Mouse (Mus musculus): Measurements from ENCODE around the gene Zswim5. TPM values are rescaled to one million over a fixed set of nuclear protein-coding genes. Genes with fewer than 3 reads are reported as not detected.

The Zswim5 gene
- polyA plus RNA-seq, 1 experiment = 0.79 TPM

DNA sequence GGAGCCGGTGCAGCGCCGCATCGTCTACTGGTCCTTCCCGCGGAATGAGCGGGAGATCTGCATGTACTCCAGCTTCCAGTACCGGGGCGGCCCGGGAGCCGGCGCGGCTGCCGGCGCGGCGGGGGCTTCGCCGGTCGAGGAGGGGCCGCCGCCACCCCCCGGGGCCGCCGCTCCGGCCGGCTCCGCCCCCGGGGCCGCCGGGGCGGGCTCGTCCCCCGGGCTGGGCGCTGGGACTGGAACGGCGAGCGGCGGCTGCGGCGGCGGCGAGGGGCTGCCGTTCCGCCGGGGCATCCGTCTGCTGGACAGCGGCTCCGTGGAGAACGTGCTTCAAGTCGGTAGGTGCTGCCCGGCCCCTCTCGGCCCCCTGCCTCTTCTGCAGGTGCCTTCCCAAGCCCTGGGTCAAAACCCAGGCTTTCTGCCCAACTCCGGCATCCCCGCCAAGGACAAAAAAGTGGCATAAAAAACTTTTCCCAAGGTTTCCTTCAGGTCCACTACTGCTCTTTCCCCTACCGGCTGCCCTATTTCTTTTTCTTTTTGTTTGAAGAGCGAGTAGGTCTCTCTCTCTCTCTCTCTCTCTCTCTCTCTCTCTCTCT lies 649 bp downstream of the Zswim5 start:
- Histone ChIP-seq H3K27ac (replicated peaks; ENCODE audit: low read depth, low read length) (no peak overlapping the region), H3K4me1 (ENCODE audit: control insufficient read depth, insufficient read depth, insufficient read length, low read length) (no peaks in the 10 kb centered on the region), H3K4me3 (ENCODE audit: insufficient read depth, low read depth, low read length) (peak overlapping the region; percentile 90)

DNA sequence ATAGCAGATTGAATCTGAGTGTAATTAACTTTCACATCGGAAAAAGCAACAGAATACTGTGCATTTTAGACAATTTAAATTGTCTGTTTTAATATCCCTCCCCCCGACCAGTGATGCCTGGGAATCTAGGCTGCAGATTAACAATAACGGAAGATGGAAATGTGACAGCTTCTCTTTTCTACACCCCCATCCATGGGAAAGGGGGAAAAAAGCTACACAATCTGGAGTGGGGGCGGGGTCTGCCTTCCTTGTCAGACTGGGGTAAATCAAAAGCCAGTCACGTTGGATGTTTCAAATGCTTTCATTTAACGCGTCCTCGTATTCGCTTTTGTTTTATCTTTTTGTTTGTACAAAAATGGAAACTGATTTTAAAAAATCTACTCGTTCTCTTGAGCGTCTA lies 1.3 kb downstream of the Zswim5 start:
- Histone ChIP-seq H3K27ac (replicated peaks; ENCODE audit: low read depth, low read length) (no peak overlapping the region), H3K4me1 (ENCODE audit: control insufficient read depth, insufficient read depth, insufficient read length, low read length) (no peaks in the 10 kb centered on the region), H3K4me3 (ENCODE audit: insufficient read depth, low read depth, low read length) (0 out of 2 replicates have a peak overlapping the region, but pooled peaks have one; percentile 21)

DNA sequence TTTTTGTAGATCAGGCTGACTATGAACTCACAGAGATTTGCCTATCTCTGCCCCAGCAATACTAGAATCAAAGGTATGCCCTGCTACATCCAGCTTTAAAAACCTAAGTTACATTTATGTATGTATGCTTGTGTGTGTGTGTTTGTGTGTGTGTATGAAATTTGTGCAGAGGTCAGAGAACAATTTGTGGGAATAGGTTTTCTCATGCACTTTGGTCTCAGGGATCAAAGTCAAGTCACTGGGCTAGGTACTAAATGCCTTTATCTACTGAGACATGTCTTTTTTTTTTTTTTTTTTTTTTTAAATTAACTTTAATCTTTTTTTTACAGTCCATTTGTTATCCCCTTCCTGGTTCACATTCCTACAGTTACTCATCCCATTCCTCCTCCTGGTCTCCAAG lies 5.5 kb downstream of the Zswim5 start:
- Histone ChIP-seq H3K4me1 (ENCODE audit: control insufficient read depth, insufficient read depth, insufficient read length, low read length) (no peaks in the 10 kb centered on the region), H3K4me3 (ENCODE audit: insufficient read depth, low read depth, low read length) (no peak overlapping the region), H3K27ac (replicated peaks; ENCODE audit: low read depth, low read length) (no peak overlapping the region)

DNA sequence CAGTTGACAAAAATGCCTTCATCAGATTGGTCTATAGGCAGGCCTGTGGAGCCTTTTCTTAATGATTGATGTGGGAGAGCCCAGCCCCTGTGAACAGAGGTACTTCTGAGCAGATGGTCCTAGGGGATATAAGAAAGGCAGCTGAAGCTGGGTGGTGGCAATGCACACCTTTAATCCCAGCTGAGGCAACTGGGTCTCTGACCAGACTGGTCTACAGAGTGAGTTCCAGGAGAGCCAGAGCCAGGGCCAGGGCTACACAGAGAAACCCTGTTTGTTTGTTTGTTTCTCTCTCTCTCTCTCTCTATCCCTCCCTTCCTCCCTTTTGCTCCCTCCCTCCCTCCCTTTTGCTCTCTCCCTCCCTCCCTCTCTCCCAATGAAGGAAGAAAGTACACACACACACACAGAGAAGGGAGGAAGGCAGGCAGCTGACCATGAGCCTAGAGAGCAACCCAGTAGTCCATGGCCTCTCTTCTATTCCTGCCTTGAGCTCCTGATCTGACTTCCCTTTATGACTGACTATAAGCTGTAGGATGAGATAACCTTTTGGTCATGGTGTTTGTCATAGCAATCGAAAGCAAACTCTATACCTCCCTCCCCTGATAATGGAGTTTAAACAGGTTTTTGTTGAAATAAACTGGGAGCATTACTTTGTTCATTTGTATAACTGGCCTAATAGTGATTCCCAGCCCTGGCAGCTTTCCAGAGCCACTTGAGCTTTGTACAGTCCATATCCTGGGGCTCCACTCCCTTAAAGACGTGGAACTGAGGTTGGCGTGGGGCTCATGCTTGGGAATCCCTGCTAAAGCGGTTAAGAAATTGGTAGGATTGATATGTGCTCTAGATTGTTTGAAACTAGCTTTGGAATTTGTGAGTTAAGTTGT lies 17.3 kb downstream of the Zswim5 start:
- no peak overlapping the region for H3K27ac ChIP-seq (replicated peaks; ENCODE audit: low read depth, low read length)
- H3K4me3 ChIP-seq (ENCODE audit: insufficient read depth, low read depth, low read length) = no peak overlapping the region
- no peaks in the 10 kb centered on the region for H3K4me1 ChIP-seq (ENCODE audit: control insufficient read depth, insufficient read depth, insufficient read length, low read length)

DNA sequence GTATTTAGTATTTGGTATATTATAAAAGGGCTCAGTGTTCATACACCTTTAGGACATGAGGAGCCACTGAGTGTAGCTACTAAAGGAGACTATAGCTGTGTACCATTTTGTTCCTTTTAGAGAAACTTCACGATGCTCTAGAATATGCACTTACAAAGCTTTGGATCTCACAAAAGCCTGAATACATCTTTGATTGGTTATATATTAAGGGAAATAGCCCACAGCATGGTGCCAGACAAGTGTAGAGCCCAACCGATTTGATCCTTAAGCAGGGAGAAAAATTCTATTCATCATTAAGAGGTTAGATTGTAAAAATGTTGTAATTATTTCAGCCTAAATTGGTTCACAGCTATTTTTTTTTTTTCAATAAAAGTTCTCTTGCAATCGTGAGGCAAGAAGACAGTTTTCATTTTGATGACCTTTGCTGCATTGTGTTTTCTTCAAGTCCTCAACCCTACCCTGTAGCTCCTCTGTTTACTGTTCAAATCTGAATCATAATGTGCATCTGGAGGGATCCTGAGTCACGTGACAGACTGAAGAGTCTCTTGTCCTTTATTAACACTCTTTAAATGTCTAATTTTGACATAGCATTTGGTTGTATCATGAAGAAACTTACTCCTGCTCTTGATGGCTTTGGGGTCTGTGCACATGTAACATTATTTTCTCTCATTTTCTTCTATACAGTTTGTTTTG lies 33.5 kb downstream of the Zswim5 start:
- Histone ChIP-seq H3K4me3 (ENCODE audit: insufficient read depth, low read depth, low read length) (no peak overlapping the region), H3K27ac (replicated peaks; ENCODE audit: low read depth, low read length) (no peak overlapping the region), H3K4me1 (ENCODE audit: control insufficient read depth, insufficient read depth, insufficient read length, low read length) (no peaks in the 10 kb centered on the region)

DNA sequence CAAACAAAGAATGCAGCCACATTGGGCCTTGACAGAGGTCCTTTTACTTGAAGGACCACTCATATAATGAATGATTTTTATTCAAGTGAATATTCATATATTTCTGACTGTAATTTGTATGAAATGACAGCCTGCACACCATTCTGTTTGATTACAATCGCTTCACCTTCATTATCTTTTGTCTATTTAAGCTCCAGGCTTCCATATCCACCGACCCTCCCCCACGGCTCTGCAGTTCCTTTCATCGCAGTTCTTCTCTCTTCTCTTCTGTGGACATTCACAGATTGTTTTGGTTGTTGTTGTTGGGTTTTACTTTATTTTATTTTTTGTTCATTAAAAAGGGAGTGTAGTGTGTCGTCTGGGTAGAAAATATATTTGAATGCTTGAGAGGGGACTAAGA lies 34.0 kb downstream of the Zswim5 start:
- H3K4me1 ChIP-seq (ENCODE audit: control insufficient read depth, insufficient read depth, insufficient read length, low read length) = no peaks in the 10 kb centered on the region
- H3K27ac ChIP-seq (replicated peaks; ENCODE audit: low read depth, low read length) = no peak overlapping the region
- H3K4me3 ChIP-seq (ENCODE audit: insufficient read depth, low read depth, low read length) = no peak overlapping the region

DNA sequence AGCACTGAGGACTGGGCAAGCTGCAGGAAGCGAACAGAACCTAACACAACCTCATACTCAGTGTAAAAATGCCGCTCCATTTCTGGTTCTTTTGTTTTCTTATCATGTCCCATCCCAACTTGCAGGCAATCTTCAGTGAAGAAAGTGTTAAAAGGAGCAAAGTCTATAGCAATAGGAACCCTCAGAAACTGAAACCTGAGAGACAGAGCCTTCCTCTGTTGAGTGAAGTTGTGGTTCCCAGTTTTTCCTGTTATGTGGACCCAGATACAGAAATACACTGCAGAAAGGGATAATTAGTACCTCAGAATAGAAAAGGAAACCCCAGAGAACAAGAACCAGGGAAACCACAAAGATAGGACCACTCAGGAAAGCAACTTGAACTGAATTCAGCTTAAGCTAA lies 36.1 kb downstream of the Zswim5 start:
- Histone ChIP-seq H3K4me3 (ENCODE audit: insufficient read depth, low read depth, low read length) (no peak overlapping the region), H3K4me1 (ENCODE audit: control insufficient read depth, insufficient read depth, insufficient read length, low read length) (no peaks in the 10 kb centered on the region)

DNA sequence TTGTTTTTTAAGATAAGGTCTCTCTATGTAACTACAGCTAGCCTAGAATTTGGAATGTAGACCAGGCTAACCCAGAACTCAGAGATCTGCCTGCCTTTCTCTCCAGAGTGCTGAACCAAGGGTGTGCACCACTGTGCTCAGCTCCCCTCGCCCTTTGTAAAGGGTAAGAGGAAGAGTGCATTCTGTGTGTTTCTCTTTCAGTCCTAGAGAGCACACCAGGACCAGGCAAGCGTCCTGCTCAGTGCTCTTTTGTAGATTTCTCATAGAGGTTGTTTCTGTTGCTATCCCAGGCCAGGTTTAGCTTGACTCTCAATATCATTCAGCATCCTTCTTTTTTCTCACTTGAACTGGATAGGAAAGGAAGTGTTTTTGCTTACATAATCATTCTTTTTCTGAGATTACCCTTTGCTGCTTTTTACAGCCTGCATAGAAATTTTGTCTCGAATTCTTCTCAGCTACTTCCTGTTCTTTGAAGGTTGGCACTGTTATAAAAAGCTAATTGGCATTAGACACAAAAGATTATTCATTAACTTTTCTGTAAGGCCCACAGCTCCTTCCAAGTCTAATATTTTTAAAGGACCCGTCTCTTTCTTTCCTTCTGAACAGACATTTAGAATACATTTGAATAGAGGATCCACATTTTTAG lies 51.0 kb downstream of the Zswim5 start:
- Histone ChIP-seq H3K4me1 (ENCODE audit: control insufficient read depth, insufficient read depth, insufficient read length, low read length) (no peaks in the 10 kb centered on the region), H3K27ac (replicated peaks; ENCODE audit: low read depth, low read length) (no peak overlapping the region), H3K4me3 (ENCODE audit: insufficient read depth, low read depth, low read length) (no peak overlapping the region)

More for the DNA sequence above, 36.1 kb downstream of the Zswim5 start:
- H3K27ac ChIP-seq (replicated peaks; ENCODE audit: low read depth, low read length) = no peak overlapping the region

DNA sequence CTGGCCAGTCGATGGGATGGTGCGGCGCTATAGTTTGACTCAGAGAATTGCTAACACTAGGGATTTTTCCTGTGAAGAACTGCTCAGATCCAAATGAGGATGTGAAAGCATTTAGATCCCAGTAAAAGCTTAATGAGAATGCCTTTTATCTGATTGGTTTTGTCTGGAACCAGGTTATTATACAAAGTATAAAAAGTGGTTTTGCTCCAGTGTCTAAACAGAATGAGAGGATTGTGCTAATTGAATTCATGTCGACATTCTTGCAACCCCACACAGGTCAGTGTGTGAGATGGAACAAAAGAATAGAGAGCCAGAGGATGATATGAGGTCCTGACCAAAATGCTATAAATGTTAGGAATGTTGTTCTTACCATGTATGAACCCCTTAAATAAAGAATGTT lies 62.4 kb downstream of the Zswim5 start:
- H3K4me1 ChIP-seq (ENCODE audit: control insufficient read depth, insufficient read depth, insufficient read length, low read length) = no peaks in the 10 kb centered on the region
- no peak overlapping the region for H3K27ac ChIP-seq (replicated peaks; ENCODE audit: low read depth, low read length)
- no peak overlapping the region for H3K4me3 ChIP-seq (ENCODE audit: insufficient read depth, low read depth, low read length)

DNA sequence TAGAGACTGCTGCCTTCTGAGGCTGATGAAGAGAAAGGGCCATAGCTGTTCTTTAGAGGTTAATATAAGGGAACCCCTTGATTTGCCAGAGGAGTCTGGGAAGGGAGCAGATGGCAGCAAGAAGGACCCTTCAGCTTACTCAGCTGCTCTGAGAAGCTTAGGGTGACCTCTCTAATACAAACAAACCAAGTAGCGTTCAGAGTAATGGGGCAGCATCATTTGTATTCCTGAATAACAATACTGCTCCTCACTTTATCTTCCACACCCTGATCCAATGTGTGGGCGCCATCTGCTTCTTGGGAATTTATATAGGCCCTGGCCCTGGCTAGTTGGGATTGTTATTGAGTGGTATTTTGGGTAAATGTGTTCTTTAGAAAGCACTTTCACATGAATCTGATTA lies 65.5 kb downstream of the Zswim5 start:
- no peak overlapping the region for H3K27ac ChIP-seq (replicated peaks; ENCODE audit: low read depth, low read length)
- H3K4me1 ChIP-seq (ENCODE audit: control insufficient read depth, insufficient read depth, insufficient read length, low read length) = no peaks in the 10 kb centered on the region
- no peak overlapping the region for H3K4me3 ChIP-seq (ENCODE audit: insufficient read depth, low read depth, low read length)

DNA sequence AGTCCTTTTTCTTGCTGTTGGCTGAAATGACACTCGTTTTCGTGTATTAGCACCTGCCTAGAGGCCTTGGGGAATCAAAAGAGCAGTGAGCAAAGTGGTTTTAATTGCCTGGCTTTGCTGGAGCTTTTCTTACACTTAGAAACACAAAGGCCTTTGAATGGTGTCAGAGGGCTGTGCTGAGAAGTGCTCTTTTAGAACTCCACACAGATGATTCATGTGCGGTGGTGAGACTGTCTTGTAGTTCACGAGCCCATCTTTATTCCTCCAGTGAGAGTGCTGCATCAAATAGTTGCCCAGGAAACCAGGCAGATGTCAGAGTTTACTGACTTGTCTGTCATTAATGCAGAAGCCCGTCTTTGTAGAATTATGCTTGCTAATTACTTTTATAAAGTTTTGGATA lies 66.9 kb downstream of the Zswim5 start:
- Histone ChIP-seq H3K4me3 (ENCODE audit: insufficient read depth, low read depth, low read length) (no peak overlapping the region), H3K4me1 (ENCODE audit: control insufficient read depth, insufficient read depth, insufficient read length, low read length) (no peaks in the 10 kb centered on the region), H3K27ac (replicated peaks; ENCODE audit: low read depth, low read length) (no peak overlapping the region)

DNA sequence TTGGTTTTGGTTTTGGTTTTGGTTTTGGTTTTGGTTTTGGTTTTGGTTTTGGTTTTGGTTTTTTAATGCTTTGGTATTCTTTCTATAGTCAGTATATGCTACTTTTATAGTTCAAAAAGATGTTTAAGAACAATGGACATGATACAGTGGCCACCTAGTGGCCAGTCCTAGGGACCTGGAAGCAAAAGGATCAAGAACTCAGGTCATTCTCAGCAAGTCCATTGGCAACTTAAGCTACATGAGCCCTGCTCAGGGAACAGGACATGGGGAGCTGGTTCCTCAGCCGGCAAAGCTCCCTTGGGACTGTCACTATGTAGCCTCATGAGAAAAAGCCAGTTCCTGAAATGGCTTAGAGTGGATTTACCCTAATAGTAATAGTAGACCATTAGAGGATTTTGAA lies 74.5 kb downstream of the Zswim5 start:
- no peaks in the 10 kb centered on the region for H3K4me1 ChIP-seq (ENCODE audit: control insufficient read depth, insufficient read depth, insufficient read length, low read length)
- H3K27ac ChIP-seq (replicated peaks; ENCODE audit: low read depth, low read length) = no peak overlapping the region

DNA sequence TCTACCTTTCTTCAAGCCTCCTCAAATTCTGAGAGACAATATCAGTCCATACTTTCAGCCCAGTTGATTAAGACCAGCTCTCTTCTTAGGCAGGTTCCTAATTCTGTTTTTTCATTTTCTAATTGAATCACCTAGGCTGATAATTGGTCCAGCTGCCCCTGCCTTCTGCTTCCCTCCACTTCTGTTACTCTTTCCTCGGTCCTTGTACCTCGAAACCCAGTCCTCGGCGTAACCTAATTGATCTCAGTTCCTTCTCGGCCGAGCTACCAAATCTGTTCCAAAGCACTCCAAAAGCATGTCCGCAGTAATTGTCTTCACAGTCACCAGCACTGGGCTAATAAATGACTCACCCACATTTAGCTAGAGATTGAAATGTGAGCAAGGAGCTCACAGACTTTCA lies 77.8 kb downstream of the Zswim5 start:
- no peaks in the 10 kb centered on the region for H3K4me1 ChIP-seq (ENCODE audit: control insufficient read depth, insufficient read depth, insufficient read length, low read length)
- H3K27ac ChIP-seq (replicated peaks; ENCODE audit: low read depth, low read length) = no peak overlapping the region
- no peak overlapping the region for H3K4me3 ChIP-seq (ENCODE audit: insufficient read depth, low read depth, low read length)

More for the DNA sequence above, 74.5 kb downstream of the Zswim5 start:
- no peak overlapping the region for H3K4me3 ChIP-seq (ENCODE audit: insufficient read depth, low read depth, low read length)

DNA sequence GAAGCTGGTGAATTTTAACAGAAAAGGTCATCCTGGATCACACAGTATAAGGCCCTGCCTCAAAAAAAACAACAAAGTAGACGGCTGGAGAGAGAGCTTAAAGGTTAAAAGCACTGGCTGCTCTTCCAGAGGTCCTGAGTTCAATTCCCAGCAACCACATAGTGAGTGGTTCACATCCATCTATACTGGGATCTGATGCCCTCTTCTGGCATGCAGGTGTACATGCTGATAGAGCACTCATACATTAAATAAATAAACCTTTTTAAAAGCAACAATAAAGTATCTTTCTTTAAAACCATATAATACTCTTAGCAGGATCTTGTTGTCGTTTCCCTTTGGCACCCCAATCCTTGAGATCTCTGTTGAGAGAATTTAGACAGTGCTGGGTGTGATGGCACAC lies 99.3 kb downstream of the Zswim5 start:
- Histone ChIP-seq H3K4me3 (ENCODE audit: insufficient read depth, low read depth, low read length) (no peak overlapping the region), H3K4me1 (ENCODE audit: control insufficient read depth, insufficient read depth, insufficient read length, low read length) (no peaks in the 10 kb centered on the region), H3K27ac (replicated peaks; ENCODE audit: low read depth, low read length) (no peak overlapping the region)

DNA sequence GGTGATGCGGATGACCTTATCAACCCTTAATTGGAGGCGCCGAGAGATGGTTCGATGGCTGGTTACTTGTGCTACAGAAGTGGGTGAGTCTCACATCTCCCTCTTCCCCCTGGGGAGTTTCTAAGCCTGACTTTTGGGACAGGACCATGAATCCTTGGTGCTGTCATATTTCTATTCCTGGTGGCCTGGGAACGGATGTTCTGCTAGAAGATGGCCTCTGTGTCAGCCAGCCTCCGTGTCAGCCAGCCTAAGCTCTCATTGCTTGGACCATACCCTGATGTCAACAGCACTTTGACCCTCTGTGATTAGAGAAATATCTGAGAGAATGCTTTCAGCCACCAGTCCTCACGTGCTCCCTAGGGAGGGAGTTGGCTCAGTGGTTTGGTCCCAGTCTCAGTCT lies 108.5 kb downstream of the Zswim5 start:
- no peak overlapping the region for H3K27ac ChIP-seq (replicated peaks; ENCODE audit: low read depth, low read length)
- H3K4me3 ChIP-seq (ENCODE audit: insufficient read depth, low read depth, low read length) = no peak overlapping the region
- no peaks in the 10 kb centered on the region for H3K4me1 ChIP-seq (ENCODE audit: control insufficient read depth, insufficient read depth, insufficient read length, low read length)
